Mouse (Mus musculus) bone marrow, adult 2 months (tissue): ENCODE results near the gene Slc25a12.

ENCODE experiments used
- CTCF ChIP-seq: fragments of 200-500 bp; IDR thresholded peaks from 2 replicates; pipeline ENCODE4 v1.5.1; 2011; ENCODE audit warnings: low read length, control low read depth; ENCODE audit not compliant: control insufficient read depth, insufficient read depth
- POLR2A ChIP-seq: fragments of 200-500 bp; IDR thresholded peaks from 2 replicates; pipeline ENCODE4 v1.6.1; 2011; ENCODE audit warnings: low read depth, mild to moderate bottlenecking, control low read depth, low read length, borderline replicate concordance; ENCODE audit not compliant: control insufficient read depth

DNA sequence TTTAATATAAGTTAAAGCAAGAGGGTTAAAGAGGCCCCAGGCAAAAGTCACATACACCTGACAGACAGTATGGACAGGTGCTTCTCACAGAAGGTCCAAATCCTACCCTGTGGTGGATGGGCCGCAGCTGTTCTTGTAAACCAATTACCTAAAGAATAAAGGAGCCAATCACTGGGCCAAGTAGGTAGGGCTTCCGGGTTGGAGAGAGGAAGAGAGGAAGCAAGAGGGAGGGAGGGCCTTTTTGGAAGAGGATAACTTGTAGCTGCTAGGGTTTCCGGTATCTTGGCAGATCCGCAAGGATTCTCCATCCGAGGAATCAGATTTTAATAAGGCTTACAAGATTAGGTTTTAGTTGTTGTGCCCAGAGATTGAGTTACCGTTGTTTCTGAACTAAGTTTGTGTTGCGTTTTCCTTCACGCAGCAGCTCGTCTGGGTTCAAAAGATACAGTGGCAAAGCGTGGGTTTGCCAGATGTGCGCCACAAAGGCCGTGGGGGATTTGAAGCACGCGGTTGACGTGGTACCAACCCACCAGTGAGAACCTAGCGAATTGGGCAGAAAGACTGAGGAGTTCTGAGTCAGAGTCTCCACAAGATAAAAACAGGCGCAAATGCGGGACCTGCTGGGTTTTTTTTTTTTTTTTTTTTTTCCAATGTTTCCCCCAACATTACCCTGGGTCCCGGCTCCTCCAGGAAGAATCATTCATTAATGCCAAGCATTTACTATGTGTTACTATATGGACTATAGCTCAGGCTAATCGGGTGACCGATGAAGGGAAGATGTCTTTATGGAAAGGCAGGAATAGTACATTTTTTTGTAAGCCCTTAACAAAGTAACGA, 33.3 kb downstream of the Slc25a12 start:
- TF ChIP-seq POLR2A (no peak), CTCF (no peak)
